Mouse (Mus musculus) CD4-positive helper T cell, adult 2 months (primary cell): ENCODE data around the gene Gm49673.
"Not testable (repeated sequence)": the region's sequence is repeated elsewhere in the genome, so short reads cannot be mapped to it uniquely, and the experiment has no call there.

Experiments used
- DNase-seq: peaks from one replicate; pipeline ENCODE4 v3.0.0-alpha.2; 2012; ENCODE audit warnings: low read depth, missing footprints, low spot score

Gene Gm49673

DNA sequence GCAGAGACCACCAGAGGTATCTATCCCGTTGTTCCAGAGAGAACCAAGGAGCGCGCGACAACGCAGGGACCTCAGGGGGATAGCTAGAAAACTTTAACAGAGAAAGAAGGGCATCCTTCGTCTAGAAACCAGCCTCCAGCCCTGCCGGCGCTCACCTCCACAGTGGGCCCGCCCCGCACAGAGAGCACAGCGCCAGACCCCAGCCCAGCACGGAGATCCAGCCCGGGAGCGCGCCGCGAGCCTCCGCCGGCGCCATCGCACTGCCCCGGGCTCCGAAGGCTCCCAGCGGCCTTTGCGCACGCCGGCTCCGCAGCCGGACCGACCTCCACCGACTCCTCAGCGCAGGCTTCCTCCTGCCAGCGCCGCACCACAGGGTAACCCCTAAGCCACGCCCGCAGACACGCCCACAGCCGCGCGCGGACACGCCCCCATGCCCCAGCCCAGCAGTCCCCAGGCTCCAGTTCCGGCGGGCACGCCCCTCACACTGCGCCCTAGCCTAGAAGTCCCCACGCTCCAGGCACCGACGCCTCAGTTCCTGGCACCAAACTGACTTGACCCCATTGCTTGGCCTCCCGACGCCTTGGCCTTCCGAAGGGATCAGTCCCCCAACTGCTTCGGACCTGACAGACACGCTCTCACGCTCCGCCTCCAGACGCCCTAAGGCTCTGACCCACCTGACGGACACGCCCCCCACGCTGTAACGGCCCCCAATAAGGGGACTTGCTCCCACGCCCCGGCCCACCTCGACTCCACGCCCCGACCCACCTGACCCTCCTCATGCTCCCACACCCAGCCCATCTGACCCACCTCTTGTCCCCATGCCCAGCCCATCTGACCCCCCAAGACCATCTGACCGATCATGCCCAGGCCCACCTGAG is at the start of gene Gm49673, which contains the start of gene Rnaset2a:
Gene Gm49673 (minus strand): TSS at position 350 of the 878 bp plus-strand sequence.
Gene Rnaset2a (minus strand): TSS at position 659 of the 878 bp plus-strand sequence.
- DNase-seq = peak; percentile 59

DNA sequence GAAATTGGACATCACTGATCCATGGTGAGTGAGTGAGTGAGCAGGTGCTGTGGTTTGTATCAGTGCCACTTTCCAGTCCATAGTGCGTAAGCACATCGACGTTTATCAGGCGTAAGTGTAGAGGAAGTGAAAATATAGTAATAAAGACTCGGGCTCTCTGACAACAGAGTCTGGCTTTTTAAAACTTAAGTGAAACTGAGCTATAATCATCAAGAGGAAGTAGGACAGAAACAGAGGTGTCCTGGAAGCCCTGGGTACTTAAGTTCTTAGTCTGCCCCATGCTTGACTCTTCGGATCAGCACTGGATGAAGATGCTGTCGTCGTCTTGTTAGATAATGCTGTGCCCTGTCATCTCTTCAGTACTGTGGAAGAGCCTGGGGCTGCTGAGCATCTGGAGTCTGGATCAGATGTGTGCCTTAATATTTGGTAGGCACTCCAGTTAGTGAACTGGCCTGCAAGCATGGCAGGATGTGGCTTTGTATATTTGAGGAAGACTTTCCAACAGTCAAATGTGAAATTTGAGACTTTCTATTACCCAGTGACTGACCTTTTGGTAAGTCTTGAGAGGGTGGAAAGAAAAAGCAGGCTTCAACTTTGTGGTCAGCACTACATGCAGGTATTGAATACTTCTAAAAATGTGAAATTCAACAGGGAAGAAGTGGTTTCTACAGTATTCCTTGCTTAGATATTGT is 48.2 kb upstream of the Gm49673 start:
- peak; percentile 16 for DNase-seq

DNA sequence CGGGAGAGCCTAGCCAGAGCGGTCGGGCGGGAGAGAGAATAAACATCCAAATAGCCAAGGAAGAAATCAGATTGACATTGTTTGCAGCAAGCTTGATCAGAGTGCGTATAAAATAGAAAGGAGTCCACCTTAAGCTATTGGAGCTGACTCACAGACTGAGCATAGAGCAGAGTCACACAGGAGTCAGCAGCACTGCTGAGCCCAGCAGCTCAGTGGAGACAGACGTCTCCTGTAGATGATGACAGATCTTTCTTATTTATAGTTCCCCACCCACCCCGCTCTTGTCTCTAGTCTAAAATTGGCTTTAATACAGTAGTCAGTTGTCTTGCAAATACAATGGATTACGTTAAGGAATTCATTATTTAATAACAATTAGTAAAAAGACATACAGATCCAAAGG is 46.1 kb upstream of the Gm49673 start:
- no peak for DNase-seq

DNA sequence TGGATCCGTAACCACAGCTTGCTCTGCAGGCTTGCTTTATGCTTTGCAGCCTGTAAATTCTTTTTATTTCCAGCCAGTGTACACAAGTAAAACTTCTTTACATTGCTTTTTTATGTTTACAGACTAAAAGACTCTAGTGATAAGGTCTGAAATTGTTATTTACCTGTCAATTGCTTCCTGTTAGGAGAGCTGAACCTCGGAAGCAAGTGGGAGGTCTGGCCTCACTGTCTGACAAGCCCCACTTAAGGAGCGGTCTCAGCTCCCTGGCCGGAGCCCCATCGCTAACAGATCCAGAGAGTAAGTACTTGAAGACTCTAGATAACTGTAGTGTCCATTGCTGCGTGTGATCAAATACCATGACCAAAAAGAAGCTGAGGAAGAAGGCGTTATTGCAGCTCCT is 36.6 kb upstream of the Gm49673 start:
- DNase-seq = no peak

DNA sequence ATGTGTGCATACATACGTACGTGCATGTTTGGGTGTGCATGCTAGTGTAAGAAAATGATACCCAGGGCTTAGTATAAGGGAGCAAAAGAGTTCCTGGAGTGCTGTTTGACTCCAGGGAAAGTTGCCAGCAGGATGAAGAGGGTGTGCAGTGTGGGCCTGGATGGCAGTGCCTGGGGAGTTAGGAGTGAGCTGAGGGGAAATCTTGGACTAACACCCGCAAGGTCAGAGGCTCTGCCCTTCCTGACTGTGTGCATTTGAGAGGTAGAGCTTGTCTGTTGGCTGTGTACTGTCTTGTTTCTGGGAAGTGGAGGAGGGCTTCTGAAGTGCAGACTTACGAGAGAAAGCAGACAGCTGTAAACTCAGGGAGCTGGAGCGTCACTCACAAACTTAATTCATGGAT is 36.2 kb upstream of the Gm49673 start:
- no peak for DNase-seq

DNA sequence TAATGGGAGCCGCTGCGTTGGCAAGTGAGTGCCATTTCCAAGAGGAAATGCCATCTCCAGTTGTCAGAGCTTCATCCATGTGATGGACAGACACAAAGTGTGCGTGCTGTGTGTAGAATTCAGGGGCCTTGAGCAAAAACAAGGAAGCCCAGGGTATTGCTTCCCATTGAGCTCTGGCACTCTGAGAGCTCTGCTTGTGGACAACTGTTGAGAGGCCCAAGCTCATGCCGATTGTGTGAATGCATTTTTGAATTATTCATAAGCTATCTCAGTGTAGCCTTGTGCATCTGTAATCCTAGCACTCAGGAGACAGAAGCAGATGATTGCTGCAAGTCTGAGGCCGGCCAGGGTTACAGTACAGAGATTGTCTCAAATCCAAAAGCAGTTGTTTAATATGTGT is 29.5 kb upstream of the Gm49673 start:
- DNase-seq = no peak

DNA sequence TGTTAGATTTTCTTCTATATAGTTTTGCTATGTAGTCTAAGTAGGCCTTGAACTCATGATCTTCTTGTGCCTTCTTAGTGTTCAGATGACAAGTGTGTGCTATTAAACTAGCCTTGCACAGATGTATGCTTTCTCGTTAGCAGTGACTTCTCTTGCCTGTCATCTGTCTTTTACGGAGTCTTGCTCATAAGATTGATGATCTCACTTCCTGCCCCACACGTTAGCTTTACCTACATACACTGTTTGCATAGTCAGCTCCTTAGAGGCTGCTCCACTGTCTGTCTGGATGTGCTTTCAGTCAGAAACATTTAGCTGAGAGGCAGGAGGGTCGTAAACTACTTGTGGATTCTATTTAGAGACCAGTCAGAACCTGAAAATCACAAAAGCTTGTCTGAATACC is 23.5 kb upstream of the Gm49673 start:
- DNase-seq = peak; percentile 25

DNA sequence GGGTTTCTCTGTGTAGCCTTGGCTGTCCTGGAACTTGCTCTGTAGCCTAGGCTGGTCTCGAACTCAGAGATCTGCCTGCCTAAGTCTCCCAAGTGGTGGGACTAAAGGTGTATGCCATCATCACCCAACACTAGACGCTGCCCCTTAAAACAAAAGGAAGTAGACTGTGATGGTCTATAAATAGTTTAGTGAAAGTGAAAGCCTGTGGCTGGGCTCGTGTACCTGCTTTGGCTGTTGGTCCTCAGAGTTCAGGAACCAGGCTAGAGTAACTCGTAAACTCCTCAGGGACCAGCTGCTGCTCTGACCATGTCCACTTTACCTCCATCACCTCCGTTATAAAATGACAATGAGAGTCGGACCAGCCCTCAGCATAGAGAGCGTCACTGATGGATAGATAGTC is 22.7 kb upstream of the Gm49673 start:
- DNase-seq = no peak

DNA sequence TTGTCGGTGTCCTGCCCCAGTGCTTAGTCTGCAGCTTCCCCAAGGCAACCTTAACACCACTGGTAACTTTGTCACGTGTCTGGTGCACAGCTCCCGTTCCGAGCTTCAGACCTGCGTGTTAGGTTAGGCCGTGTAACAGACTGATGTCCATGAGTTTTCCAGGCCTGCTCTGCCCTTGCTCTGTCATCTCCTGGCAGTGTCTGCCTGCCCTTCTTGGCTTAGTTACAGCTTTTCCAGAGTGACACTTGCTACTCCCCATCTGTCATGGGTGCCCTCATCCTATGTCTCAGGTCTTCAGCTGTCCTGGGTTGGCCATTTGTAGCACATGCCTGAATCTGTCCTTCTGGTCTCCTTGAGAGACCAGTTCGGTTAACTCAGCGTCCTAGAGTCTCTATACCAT is 19.8 kb upstream of the Gm49673 start:
- DNase-seq = not testable (repeated sequence)

DNA sequence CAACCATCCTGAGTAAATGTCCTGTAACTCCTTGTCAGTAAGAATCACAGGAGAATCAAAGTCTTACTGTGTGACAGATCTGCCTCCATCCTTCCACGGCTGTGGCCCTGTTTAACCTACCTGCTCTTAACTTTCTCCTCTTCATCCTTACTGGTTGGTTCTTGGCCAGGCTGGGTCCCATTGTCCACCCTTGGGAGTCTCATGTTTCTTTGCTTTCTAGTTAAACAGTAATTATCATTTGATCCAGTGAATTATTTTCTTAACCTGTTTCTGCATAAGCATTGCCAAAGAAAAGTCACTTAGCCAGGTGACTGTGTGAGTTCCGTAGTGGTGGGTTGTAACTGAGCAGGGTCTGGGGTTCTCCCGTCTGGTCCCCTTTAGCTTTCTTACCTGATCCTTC is 18.9 kb upstream of the Gm49673 start:
- not testable (repeated sequence) for DNase-seq

DNA sequence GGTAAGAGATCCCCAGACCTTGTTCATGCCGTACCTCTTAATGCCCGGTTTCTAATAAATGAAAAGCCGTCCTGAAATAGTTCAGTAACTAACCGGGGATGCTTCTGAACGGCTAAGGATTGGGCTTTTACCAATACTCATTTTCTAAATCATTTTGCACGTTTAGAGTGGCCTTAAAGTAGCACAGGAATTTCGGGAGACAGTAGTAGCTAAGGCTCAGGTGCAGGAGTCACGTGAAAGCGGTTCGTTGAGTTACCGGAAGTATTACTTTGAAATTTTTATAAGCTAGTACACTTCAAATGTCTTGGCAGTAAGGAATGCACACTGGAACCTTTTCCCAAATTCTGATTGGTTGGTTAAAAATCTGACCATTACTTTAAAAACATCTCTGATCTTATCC is 18.4 kb upstream of the Gm49673 start:
- DNase-seq = peak; percentile 19

DNA sequence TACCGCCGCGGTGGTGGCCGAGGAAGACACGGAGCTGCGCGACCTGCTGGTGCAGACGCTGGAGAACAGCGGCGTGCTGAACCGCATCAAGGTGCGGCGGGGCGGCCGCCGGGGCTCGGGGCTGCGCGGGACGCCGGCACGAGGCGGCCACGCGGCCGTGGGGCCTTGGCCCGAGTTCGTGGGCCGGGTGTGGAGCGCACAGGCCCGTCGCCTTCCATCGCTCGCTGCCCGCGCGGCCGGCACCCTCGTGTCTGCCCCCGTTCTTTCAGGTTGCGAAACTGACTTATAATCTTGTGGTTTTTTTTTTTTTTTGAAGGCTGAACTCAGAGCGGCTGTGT is 18.0 kb upstream of the Gm49673 start:
- DNase-seq = peak; percentile 63

DNA sequence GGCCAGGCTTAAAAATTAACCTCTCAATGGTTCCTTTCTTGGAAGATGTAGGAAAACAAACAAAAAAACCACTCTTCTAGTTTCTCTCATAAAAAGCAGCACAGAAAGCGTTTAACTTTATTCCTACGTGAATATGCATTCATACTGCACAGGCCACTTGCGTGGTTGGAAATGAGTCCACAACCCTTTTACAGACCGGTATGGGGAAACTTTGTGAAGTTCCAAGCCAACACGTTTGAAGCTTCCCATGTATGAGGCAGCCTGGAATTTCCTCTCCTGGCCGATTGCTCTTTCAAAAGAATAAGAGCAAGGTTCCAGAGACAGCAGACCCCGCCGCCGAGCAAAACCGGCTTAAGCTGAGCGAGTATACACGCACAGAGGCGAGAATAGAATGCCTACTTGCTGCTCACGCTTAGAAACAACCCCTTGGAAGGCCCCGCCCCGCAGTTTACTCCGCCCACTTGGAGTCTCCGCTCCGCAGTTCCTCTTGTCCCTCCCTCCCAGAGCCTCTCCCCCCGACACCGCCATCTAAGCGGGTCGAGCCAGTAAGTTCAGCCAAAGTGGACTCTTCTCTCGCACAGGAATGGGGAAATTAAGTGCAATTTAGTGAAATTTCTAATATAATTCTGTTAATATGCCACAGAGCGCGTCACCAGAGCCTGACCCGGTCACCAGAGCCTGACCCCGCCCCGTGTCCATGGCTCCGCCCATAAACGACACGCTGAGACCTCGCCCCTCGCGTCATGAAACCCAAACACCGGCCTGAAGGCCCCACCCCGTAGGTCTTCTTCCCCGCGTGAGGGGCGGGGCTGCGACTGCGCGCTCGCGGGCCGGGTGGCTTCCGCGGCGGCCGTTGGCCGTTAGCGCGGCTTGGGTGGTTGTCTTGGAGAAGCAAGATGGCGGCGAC is 17.4 kb upstream of the Gm49673 start, which contains the start of gene Fgfr1op:
Gene Fgfr1op (plus strand): TSS at position 801 of the 907 bp plus-strand sequence.
- DNase-seq = peak; percentile 35

DNA sequence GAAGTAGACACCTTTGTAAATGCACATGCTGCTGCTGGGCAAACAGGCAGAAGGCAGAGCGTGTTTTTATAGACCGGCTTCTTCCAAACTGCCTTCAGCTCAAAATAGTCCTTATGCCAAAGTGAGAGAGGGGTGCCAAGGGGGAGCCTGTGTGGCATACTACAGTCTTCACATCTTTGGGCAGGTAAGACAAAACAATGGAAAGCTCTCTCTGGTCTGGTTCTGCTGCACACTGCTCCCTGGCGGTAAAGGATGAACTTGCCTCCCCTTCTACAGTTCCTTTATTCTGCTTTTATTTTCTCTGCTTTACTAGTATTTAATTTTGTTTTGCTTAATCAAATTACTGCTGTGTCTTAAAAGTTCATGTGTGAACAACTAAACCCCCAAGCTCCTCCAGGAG is 13.4 kb upstream of the Gm49673 start:
- DNase-seq = peak; percentile 49

DNA sequence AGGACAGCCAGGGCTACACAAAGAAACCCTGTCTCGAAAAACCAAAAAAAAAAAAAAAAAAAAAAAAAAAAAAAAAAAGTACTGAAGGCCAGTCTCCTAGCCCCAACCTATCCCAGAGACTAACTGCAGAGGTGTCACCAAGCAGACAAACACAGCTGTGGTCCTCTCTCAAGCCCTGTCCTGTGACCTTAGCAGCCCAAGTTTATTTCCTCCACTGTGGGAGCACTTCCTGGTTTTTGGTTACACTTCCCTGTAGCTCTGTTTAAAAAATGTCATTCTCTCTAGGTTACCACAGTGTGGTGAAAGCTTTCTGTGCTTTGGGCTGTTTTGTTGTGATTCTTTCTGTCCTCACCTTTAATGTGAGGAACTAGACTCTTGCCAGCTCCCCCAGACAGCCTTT is 11.0 kb upstream of the Gm49673 start:
- not testable (repeated sequence) for DNase-seq

DNA sequence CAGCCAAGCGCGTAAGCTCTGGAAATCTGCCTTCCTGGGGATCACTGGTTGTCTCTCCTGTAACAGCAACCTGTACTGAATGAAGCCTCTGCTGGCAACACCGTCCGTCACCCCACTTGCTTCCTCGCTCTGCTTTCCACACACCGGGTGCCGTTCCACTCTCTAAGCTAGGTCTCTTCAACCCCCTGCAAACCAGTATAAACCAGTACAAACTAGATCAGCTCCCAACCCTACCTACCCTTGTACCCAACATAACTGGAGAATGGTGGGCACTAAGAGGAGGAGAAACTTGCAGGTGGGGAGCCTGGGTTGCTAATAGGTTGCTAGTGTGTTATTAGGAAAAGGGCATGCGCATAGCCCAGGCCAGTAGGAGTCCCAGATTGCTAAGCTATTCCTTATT is 8.4 kb upstream of the Gm49673 start:
- not testable (repeated sequence) for DNase-seq

DNA sequence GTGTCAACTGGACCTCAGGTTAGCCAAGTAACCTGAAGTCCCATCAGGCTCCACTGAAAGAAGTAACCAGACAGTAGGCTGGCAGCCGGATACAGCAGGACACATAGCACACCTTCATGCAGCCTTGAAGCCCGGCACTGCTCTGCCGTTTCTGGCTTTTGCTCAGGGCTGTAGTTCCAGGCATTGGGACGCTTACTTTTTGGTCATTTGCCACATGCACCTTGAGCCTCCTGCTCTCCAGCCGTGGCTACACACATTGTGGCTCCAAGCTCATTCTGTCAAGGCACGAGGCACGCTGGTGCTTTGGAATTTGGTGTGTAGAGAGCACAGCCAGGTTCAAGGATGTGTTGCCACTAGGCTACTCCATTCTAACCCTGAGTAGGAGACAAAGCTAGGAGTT is 7.4 kb upstream of the Gm49673 start:
- not testable (repeated sequence) for DNase-seq

DNA sequence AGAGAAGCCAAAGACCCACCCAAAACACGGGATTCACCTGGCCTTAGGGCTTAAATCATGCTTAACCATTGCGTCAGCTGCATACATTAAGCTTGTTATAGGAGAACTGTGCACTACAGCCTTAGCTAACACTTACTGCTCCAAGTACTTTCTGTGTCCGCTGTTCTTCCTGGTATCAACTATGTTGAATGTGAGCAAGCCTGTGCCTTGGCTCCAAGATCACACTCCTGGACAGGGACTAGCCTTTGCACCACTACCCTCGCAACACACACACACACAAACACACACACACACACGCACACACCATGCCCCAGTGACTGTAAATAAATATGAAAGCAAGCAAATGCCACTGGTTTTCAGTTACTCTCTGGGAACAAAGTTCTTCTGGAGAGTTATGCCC is 657 bp downstream of the Gm49673 start:
- not testable (repeated sequence) for DNase-seq

DNA sequence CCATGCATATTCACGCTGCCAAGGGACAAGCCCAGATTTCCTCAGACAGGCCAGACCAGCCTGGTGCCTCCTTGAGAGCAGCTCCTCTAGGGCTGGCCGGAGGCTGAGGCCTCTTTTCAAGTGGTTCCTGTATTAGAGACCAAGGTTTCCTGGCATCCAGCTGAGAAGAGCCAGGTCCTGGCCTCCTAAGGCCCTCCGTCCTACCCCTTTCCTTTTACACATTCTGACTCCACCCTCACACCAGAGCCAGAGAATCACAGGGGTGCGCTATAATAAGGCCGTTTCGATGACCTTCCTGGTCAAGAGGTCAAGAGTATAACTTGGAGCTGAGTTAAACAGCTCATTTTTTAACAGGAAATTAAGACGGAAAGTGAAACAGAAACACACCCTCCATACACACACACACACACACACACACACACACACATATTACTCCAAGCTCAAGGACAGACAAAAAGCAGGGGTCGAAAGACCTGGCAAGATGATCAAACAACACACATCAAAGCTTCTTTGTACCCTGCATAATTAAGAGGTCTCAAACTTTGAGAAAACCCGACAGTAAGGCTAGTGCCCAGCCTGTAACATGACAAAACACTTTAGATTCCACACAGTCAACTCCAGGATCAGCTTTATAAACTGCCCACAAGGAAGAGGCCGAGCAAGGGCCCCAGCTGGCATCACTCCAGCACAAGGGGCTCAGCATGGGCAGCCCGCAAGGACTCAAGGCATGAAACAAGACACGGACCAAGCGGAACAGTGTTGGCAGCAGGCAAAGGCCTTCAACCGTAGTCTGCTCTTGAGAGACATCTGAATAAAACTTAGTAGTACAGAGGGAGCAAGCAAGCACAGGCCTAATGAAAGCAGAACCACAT is 3.5 kb downstream of the Gm49673 start:
- DNase-seq = peak; percentile 36

DNA sequence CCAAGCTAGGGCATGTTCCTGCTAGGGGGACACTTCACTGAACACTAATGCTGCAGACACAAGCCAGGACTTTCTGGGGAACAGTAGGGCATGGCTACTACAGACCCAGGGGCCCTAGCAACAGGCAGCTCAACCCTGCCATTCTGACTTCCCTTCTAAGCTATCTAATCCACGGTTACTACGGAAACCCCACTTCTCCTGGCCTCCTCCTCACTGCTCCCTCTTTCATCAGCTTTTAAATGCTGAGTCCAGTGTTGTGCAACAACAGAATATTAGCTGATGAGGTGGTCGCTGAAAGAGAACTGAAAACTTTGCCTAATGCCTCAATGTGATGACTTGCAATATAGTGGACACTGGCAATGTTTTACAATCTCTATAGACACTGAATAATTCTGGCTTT is 7.4 kb downstream of the Gm49673 start:
- not testable (repeated sequence) for DNase-seq

DNA sequence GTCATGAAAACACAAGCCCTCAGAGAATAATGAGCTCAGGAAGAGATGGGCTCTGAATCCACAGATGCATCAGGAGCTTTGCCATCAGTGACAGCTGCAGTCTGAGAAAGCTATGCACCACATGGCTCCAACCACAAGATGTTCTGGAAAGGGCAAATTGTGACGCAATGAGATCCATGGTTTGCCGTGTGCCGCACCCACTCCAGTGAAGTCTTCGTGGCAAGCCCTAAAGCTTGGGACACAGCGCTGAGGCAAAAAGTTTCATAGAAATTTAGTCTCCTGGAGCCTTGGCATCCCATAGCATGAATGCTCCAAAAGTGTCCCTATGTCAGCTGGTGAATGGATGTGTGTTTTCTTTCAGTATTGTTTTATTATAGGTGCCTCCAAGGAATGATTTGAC is 9.5 kb downstream of the Gm49673 start:
- not testable (repeated sequence) for DNase-seq
